Mouse (Mus musculus) embryonic facial prominence, embryonic 12.5 days (tissue): Measurements from ENCODE around the gene Wfdc1. TPM values are rescaled to one million over a fixed set of nuclear protein-coding genes. Genes with fewer than 3 reads are reported as not detected.

ENCODE experiments used
- ATAC-seq: fragments of 200-750 bp; cut with Nextera tagmentation; 2 replicates; pipeline ENCODE4 v1.8.0; 2017; ENCODE audit not compliant: insufficient number of reproducible peaks, insufficient read depth, low FRiP score, low TSS enrichment
- H3K27ac ChIP-seq: fragments of 300-500 bp; sonication (generic); 2 replicates; pipeline ENCODE4 v1.5.1; 2016; ENCODE audit warnings: mild to moderate bottlenecking
- H3K27me3 ChIP-seq: fragments of 300-500 bp; sonication (generic); 2 replicates; pipeline ENCODE4 v1.6.1; 2016; ENCODE audit warnings: mild to moderate bottlenecking, moderate library complexity
- H3K36me3 ChIP-seq: fragments of 300-500 bp; sonication (generic); 2 replicates; pipeline ENCODE4 v1.6.1; 2016; ENCODE audit warnings: mild to moderate bottlenecking
- H3K4me1 ChIP-seq: fragments of 300-500 bp; sonication (generic); 2 replicates; pipeline ENCODE4 v1.6.1; 2016
- H3K4me2 ChIP-seq: fragments of 300-500 bp; sonication (generic); replicated peaks from 2 replicates; pipeline ENCODE4 v1.6.1; 2016; ENCODE audit warnings: mild to moderate bottlenecking, moderate library complexity
- H3K4me3 ChIP-seq: fragments of 300-500 bp; sonication (generic); 2 replicates; pipeline ENCODE4 v1.5.1; 2016; ENCODE audit warnings: mild to moderate bottlenecking
- H3K9ac ChIP-seq: fragments of 300-500 bp; sonication (generic); 2 replicates; pipeline ENCODE4 v1.6.1; 2016; ENCODE audit warnings: mild to moderate bottlenecking, moderate library complexity
- H3K9me3 ChIP-seq: fragments of 300-500 bp; sonication (generic); 2 replicates; pipeline ENCODE4 v1.6.1; 2016; ENCODE audit warnings: mild to moderate bottlenecking, moderate library complexity
- WGBS: fragments of 180-500 bp; shearing (Covaris S2); methylation state at CpG from one replicate; pipeline ENCODE4 v1.1.7; 2016; 5-methylcytosine and 5-hydroxymethylcytosine counted together
- polyA plus RNA-seq: library from polyadenylated mRNA; unstranded; fragments of >200 nt; fragmentation: Nextera tagmentation; extraction: Ambion mirVana; gene quantifications from 2 replicates; pipeline ENCODE4 v1.2.1, GENCODE M21; 2016

Wfdc1 gene
- polyA plus RNA-seq, 1 experiment from 2014 or later = 5.6 TPM

DNA sequence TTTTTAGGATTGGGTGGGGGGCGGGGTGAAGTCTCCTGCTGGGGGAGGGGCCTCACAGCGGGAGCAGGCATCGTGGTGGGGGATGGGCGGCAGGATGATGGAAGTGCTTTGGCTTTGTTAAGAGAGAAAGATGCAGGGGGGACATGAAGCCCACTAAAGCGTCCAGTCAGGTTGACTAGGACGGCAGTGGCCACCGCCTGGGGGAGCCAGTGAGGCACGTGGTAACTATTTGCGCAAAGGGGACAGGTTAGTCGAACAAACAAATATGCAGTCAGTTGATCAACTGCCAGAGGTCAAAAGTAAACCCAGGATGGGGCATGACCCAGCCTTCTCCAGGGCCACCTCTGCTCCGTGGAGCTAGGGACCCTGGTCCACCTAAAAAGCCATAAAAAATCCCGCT lies 32.8 kb downstream of the Wfdc1 start:
- H3K9ac ChIP-seq = no peak overlapping the region
- under 1% methylated on average over 12 of the region's 12 CpGs for WGBS
- H3K4me3 ChIP-seq = no peak overlapping the region
- H3K27ac ChIP-seq = no peak overlapping the region
- H3K4me2 ChIP-seq = peak overlapping the region; percentile 46
- H3K4me1 ChIP-seq = peaks cover 9% of the 10 kb centered on the region; the same call in 1 of the 2 replicates
- H3K27me3 ChIP-seq = peaks cover 49% of the 10 kb centered on the region
- no peaks in the 10 kb centered on the region for H3K36me3 ChIP-seq
- no peak for ATAC-seq
- no peaks in the 10 kb centered on the region for H3K9me3 ChIP-seq

DNA sequence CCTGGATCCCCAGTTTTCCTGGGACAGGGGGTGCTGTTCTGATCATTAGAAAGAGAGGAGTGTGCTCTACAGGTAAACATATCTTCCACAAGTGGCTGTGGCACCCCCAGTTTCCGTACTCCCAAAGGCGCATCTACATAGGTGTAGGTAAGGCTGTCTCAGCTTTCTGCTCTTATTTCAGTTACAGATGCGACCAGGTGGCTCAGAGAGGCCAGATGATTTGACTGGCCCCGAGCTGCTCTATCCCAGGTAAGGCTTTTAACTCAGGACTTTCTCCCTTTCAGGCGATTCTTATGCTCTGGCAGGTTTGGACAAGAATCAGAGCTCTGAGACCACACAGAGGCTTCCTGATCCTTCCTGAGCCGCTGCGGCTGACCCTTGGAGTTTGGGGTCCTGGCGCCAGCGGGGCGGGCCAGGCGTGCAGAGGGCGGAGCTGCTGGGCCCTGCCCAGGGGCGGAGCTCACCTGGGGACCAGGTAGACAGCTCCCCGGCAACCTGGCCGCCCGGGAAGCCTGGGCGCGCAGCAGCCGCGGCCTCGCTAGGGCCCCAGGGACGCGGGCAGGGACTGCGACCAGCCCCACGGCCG lies 33.5 kb downstream of the Wfdc1 start, which contains the start of gene Atp2c2:
Gene Atp2c2 (plus strand): TSS at position 461 of the 586 bp plus-strand sequence.
- no peaks in the 10 kb centered on the region for H3K9me3 ChIP-seq
- H3K36me3 ChIP-seq = no peaks in the 10 kb centered on the region
- peak within 1 kb of the TSS; percentile 14; the same call in 1 of the 2 replicates for H3K4me3 ChIP-seq
- H3K27ac ChIP-seq = 0 out of 2 replicates have a peak within 1 kb of the TSS, but pooled peaks have one; percentile 23
- H3K4me1 ChIP-seq = peaks cover 9% of the 10 kb centered on the region; the same call in 1 of the 2 replicates
- ATAC-seq = no peak
- 3% methylated on average over 26 of the region's 26 CpGs for WGBS
- peak within 1 kb of the TSS; percentile 46 for H3K4me2 ChIP-seq
- H3K27me3 ChIP-seq = peaks cover 49% of the 10 kb centered on the region
- H3K9ac ChIP-seq = 0 out of 2 replicates have a peak within 1 kb of the TSS, but pooled peaks have one; percentile 15

DNA sequence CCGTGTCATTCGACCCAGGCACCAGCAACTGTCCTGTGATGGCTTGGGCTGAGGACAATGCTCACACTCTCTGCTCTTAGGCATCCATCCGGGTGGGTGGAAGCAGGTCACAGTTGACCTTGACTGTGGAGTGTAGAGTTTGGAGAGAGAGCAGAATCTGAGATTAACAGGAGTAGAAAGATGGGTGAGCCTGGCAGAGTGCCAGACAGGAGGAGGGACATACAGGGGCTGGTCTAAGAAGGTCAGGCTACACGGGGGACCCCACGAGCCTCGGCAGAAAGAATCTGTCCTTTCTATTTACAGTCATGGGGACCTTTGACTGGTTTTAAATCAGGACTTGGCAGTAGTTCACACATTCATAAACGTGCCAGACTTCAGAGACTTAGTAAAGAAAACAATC lies 36.8 kb downstream of the Wfdc1 start:
- 65% methylated on average over 7 of the region's 7 CpGs for WGBS
- Histone ChIP-seq H3K4me1 (peaks cover 9% of the 10 kb centered on the region; the same call in 1 of the 2 replicates), H3K27me3 (peaks cover 48% of the 10 kb centered on the region), H3K27ac (no peak overlapping the region), H3K9ac (no peak overlapping the region), H3K9me3 (no peaks in the 10 kb centered on the region), H3K4me2 (no peak overlapping the region), H3K4me3 (no peak overlapping the region), H3K36me3 (no peaks in the 10 kb centered on the region)
- ATAC-seq = no peak

DNA sequence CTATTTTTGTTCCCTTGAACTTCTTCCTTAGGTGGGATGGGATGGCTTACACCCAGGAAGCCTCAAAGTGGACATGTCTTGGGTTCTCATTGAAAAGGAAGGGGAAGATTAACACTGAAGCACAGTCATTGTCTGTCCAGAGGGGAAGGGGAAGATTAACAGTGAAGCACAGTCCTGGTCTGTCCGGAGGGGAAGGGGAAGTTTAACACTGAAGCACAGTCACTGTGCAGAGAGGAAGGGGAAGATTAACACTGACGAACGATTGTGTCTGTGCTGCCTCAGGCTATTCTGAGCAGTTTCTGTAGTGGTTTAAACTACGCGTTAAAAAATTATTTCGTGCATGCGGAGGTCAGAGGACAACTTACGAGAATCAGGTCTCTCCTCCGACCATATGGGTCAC lies 41.0 kb downstream of the Wfdc1 start:
- 83% methylated on average over 9 of the region's 9 CpGs for WGBS
- Histone ChIP-seq H3K4me3 (no peak overlapping the region), H3K27ac (no peak overlapping the region), H3K9ac (no peak overlapping the region), H3K9me3 (no peaks in the 10 kb centered on the region), H3K4me2 (no peak overlapping the region), H3K36me3 (no peaks in the 10 kb centered on the region), H3K4me1 (no peaks in the 10 kb centered on the region), H3K27me3 (peaks cover 9% of the 10 kb centered on the region; the same call in 1 of the 2 replicates)
- no peak for ATAC-seq

DNA sequence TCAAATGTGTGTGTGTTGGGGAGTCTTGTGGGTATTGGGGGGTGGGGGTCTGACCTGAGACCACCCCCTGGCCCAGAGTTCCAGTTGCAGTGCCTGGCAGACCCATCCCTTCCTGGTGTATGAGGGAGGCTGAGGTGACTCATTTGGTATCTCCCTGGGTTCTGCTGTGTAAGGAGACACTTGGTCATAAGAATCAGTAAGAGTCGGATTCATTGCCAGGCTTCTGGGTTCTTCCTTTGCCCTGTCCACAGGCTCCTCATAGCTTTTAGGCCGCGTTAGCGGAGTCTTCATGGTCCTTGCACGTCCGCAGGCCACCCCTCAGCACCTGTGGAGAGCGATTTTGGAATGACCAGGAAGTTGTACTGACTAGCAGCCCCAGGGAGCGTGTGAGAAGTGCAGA lies 42.3 kb downstream of the Wfdc1 start:
- Histone ChIP-seq H3K9ac (no peak overlapping the region), H3K27me3 (no peaks in the 10 kb centered on the region), H3K4me3 (no peak overlapping the region), H3K4me2 (no peak overlapping the region), H3K27ac (no peak overlapping the region), H3K36me3 (no peaks in the 10 kb centered on the region), H3K9me3 (no peaks in the 10 kb centered on the region), H3K4me1 (no peaks in the 10 kb centered on the region)
- ATAC-seq = no peak
- WGBS = 81% methylated on average over 8 of the region's 8 CpGs

DNA sequence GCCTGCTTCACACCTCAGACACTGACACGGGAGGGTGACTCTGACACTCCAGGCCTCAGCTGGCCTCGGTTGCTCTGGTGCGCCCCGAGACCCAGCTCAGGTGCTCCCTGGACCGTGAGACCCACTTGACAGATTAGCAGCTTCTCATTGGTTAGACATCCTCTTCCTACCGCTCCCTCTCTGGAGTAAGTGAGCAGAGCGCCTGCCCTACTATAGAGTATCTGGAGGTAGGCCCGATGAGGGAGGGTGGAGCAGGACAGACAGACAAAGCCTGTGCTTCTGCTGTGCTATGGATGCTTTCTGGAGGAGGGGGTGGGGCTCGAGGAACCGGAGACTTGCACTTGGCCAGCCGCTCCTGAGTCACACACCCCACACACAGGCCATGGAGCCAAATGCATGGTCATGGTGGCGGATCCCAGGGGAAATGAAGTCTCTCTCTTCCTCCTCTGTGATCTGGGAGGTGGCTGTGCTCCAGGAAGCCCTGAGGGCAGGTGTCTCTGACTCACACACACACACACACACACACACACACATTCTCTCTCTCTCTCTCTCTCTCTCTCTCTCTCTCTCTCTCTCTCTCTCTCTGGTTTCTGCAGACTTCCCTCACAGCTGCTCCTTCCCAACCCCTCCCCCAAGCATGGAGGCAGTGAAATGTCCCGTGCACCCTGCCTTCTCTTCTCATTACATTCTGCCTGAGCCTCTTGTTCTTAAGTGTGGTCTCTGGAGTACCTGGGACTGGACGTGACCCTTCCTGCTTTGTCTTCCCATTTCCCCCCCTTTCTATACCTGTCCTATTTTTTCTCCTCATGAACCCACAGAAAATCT lies 42.9 kb downstream of the Wfdc1 start:
- Histone ChIP-seq H3K27me3 (no peaks in the 10 kb centered on the region), H3K27ac (no peak overlapping the region), H3K9me3 (no peaks in the 10 kb centered on the region), H3K4me3 (no peak overlapping the region), H3K9ac (no peak overlapping the region), H3K4me2 (no peak overlapping the region), H3K36me3 (no peaks in the 10 kb centered on the region), H3K4me1 (no peaks in the 10 kb centered on the region)
- no peak; the same call in 1 of the 2 replicates for ATAC-seq
- 66% methylated on average over 14 of the region's 14 CpGs for WGBS

DNA sequence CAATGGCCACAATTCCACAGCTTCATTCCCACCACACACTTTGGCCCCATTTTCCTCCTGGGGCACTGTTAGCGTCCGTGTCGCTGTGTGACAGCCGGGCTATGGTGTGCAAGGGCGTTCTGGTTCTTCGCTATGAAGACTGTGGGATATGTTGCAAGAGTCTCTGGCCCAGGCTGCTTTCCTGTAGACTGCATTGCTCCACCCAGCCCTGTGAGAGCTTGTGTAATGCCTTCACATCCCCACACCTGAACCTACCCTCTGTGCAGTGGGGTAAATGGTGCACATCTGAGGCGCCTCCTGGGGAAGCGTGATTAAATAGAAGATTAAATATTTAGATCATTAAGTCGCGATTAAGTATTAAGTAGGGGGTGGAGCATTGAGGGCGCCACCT lies 43.5 kb downstream of the Wfdc1 start:
- Histone ChIP-seq H3K27me3 (no peaks in the 10 kb centered on the region), H3K36me3 (no peaks in the 10 kb centered on the region), H3K4me3 (no peak overlapping the region), H3K27ac (no peak overlapping the region), H3K9me3 (no peaks in the 10 kb centered on the region), H3K9ac (no peak overlapping the region), H3K4me1 (no peaks in the 10 kb centered on the region), H3K4me2 (no peak overlapping the region)
- ATAC-seq = no peak
- WGBS = 77% methylated on average over 11 of the region's 11 CpGs

DNA sequence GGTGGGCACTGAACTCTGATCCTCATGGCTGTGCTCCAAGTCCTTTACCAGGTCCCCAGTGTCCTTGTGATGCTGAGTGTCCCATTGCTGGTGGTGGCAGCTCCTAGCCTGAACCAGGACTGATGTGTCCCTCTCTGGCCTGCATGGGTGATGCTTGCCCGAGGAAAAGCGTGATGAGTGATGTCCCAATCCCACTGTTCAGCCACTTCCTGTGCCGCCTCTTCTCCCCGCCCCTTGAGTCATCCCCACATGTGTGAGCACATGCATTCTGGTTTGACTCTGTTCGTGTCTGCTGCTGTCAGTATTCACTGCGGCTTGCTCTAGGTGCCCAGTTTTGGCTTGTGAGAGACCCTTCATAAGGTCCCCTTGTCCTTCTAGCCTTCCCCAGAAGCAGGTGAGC lies 46.1 kb downstream of the Wfdc1 start:
- Histone ChIP-seq H3K4me2 (no peak overlapping the region), H3K4me1 (no peaks in the 10 kb centered on the region), H3K27me3 (no peaks in the 10 kb centered on the region), H3K36me3 (no peaks in the 10 kb centered on the region), H3K4me3 (no peak overlapping the region), H3K9ac (no peak overlapping the region), H3K27ac (no peak overlapping the region), H3K9me3 (no peaks in the 10 kb centered on the region)
- WGBS = 69% methylated on average over 6 of the region's 6 CpGs
- ATAC-seq = no peak

DNA sequence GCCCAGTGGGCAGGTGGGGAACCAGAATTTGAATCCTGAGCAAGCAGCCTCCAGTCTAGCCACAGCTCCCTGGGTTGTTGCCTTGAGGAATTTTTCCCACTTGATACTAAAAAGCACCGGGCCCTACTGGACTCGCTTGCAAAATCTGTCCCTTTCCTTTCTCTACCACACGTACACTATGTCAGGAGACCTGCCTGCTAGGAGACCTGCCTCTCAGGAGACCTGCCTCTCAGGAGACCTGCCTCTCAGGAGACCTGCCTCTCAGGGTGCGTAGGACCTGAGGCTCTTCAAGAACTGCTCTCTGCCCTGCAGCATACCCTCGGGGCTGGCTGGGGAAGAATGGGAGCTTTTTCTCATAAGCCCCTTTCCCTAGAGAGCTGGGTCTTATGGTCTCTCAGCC lies 47.3 kb downstream of the Wfdc1 start:
- no peaks in the 10 kb centered on the region for H3K9me3 ChIP-seq
- H3K27ac ChIP-seq = no peak overlapping the region
- H3K4me1 ChIP-seq = no peaks in the 10 kb centered on the region
- WGBS = 69% methylated on average over 5 of the region's 5 CpGs
- no peak overlapping the region for H3K9ac ChIP-seq
- no peak overlapping the region for H3K4me2 ChIP-seq
- no peak overlapping the region for H3K4me3 ChIP-seq
- H3K36me3 ChIP-seq = no peaks in the 10 kb centered on the region
- H3K27me3 ChIP-seq = no peaks in the 10 kb centered on the region
- no peak for ATAC-seq

DNA sequence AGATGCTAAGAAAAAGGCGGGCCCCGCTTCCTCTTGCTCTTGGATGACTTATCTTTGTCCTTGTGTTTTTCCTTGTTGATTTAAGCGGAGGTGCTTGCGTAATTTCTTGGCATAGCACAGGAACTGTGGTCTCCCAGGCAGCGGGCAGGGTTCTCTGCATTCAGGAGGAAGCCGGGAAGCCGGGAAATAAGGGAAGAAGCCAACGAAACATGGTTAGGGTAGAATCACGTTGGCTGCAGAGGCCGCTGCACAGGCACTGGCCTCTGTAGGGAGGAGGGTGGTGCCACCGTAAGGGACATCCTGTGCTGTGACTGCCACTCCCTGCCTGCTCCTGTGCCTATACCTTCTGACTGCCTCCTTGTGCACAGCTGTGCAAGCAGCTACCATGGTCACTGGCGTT lies 49.1 kb downstream of the Wfdc1 start:
- WGBS = 74% methylated on average over 12 of the region's 12 CpGs
- H3K27me3 ChIP-seq = no peaks in the 10 kb centered on the region
- H3K4me2 ChIP-seq = no peak overlapping the region
- no peaks in the 10 kb centered on the region for H3K4me1 ChIP-seq
- H3K36me3 ChIP-seq = no peaks in the 10 kb centered on the region
- no peak overlapping the region for H3K27ac ChIP-seq
- H3K9ac ChIP-seq = no peak overlapping the region
- ATAC-seq = no peak
- H3K4me3 ChIP-seq = no peak overlapping the region
- H3K9me3 ChIP-seq = no peaks in the 10 kb centered on the region

DNA sequence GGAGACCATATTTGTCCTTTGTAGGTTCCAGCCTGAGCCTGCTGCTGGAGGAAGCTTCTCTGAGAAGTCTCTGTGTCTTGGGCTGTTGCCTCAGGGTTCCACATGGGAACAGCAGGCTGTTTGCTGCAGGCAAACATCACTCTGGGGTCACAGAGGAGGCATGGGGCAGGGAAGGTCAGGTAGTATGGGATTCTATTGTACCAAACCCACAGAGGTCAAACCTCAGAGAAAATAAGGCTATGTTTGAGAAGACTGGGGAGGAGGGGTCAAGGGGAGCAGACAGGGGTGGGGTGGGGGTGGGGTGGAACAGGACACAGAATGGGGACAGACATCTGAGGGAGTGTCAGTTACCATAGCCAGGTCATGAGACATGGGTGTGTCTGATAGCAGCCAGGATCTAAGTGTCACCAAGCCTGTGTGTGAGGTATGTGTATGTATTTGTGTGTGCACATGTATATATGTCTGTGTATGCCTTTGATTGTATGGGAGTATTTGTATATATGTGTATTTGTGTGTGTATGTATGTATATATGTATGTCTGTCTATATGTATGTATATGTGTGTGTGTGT lies 50.6 kb downstream of the Wfdc1 start:
- Histone ChIP-seq H3K4me3 (no peak overlapping the region), H3K4me1 (no peaks in the 10 kb centered on the region), H3K9me3 (no peaks in the 10 kb centered on the region), H3K4me2 (no peak overlapping the region), H3K27ac (no peak overlapping the region), H3K27me3 (no peaks in the 10 kb centered on the region), H3K36me3 (no peaks in the 10 kb centered on the region), H3K9ac (no peak overlapping the region)
- no peak for ATAC-seq

DNA sequence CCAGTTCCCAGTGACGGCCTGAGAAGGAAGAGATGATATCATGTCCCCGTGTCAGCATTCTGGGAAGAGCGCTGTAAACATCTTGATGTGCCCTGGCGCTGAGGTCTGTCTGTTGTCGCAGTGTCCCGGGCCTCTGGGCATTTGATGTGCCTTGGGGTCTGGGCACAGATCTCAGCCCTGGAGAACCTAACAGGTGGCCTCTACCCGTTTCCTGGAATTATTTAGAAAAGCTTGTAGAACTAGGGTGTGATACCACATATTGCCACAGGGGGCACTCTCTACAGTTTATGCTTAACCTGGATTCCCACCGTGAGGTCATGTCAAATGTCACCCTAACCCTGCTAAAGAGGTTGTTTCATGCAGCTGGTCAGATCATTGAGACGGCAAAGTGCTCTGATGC lies 51.6 kb downstream of the Wfdc1 start:
- 64% methylated on average over 9 of the region's 9 CpGs for WGBS
- no peak for ATAC-seq
- Histone ChIP-seq H3K4me3 (no peak overlapping the region), H3K4me2 (no peak overlapping the region), H3K27ac (no peak overlapping the region), H3K27me3 (no peaks in the 10 kb centered on the region), H3K9ac (no peak overlapping the region), H3K36me3 (no peaks in the 10 kb centered on the region), H3K4me1 (no peaks in the 10 kb centered on the region), H3K9me3 (no peaks in the 10 kb centered on the region)
